Mouse (Mus musculus) stomach, postnatal 0 days (tissue): ENCODE measurements at regions not wholly inside any gene's neighbourhood (a gene's known extent, or its start where the extent isn't known, plus 50 kb on each side); places are given as distances from the start of the nearest gene placed in this dataset.

Experiments
- CTCF ChIP-seq: IDR thresholded peaks from 2 replicates; pipeline ENCODE4 v1.5.1; 2016; ENCODE audit warnings: antibody characterized with exemption, low read depth, mild to moderate bottlenecking, moderate library complexity
- EP300 ChIP-seq: optimal IDR thresholded peaks from 2 replicates; pipeline ENCODE3; 2016; ENCODE audit warnings: antibody characterized with exemption

DNA sequence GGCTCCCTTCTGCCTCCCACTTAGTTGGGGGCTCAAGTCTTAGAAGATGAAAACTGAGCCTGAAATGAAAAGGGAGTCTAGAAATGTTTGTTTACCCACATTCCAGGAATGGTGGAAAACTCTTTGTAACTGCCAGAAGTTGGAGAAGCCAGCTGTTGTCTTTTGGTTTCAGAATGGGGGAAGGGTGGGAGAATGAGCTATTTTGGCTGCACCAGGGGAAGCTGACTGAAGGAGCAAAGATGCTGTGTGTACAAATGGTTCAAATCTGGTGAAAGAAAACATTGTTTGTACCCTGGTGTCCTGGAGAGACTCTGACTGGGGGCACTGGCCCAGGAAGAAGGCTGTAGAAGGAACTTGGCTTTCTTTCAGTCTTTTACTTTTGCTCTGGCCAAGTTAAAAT, 291.1 kb downstream of the Vps13c start:
- TF ChIP-seq CTCF (no peak), EP300 (no peak)
